ENCODE assay signal across 15 mouse cellular contexts in genomic region chr5:52438946-52439345, GRCm38 (mm10). TPM values are rescaled to one million over a fixed set of nuclear protein-coding genes. Genes with fewer than 3 reads are reported as not detected.
"Had no signal": no experiment of that assay in that cellular context is flagged by ENCODE, and none has a peak within 500 bp of the region (broad histone marks: within the 10 kb centered on the region; RNA-seq: fewer than 3 reads in every experiment).

No protein-coding gene starts in this region.

- H3K4me2 ChIP-seq: kidney, embryonic 15.5 days; limb, embryonic 12.5 days; liver, embryonic 13.5 days; lung, embryonic 15.5 days; midbrain, embryonic 12.5 days; stomach, embryonic 15.5 days had no signal

- H3K9me3 ChIP-seq: liver, embryonic 13.5 days; lung, embryonic 15.5 days; midbrain, embryonic 12.5 days; stomach, embryonic 15.5 days had no signal

- H3K27ac ChIP-seq: kidney, embryonic 15.5 days; limb, embryonic 12.5 days; liver, embryonic 13.5 days; lung, embryonic 15.5 days; macrophage; midbrain, embryonic 12.5 days; stomach, embryonic 15.5 days had no signal

- DNase-seq: kidney, adult 11 months; kidney, postnatal 25 days; liver; liver, embryonic 13.5 days; liver, postnatal 0 days; lung, postnatal 14 days; thymus, adult 18-20 months; thymus, postnatal 14 days had no signal

- H3K27me3 ChIP-seq: kidney, embryonic 15.5 days; limb, embryonic 12.5 days; liver, embryonic 13.5 days; lung, embryonic 15.5 days; megakaryocyte, embryonic 14.5 days; midbrain, embryonic 12.5 days; stomach, embryonic 15.5 days had no signal

- H3K9ac ChIP-seq: kidney, embryonic 15.5 days; limb, embryonic 12.5 days; liver, embryonic 13.5 days; liver, postnatal 0 days; lung, embryonic 15.5 days; midbrain, embryonic 12.5 days; stomach, embryonic 15.5 days had no signal

- ATAC-seq: liver, postnatal 0 days had no signal

- H3K4me1 ChIP-seq: kidney, embryonic 15.5 days; limb, embryonic 12.5 days; liver, embryonic 13.5 days; lung, embryonic 15.5 days; megakaryocyte, embryonic 14.5 days; midbrain, embryonic 12.5 days; stomach, embryonic 15.5 days had no signal

- H3K36me3 ChIP-seq: kidney, embryonic 15.5 days; limb, embryonic 12.5 days; liver, embryonic 13.5 days; lung, embryonic 15.5 days; midbrain, embryonic 12.5 days; stomach, embryonic 15.5 days had no signal

- H3K4me3 ChIP-seq: kidney, embryonic 15.5 days; limb, embryonic 12.5 days; liver, embryonic 13.5 days; lung, embryonic 15.5 days; megakaryocyte, embryonic 14.5 days; midbrain, embryonic 12.5 days; stomach, embryonic 15.5 days had no signal

RNA-seq across cellular contexts. Expression of gene Ccdc149, which starts 32.4 kb away (rescaled TPM):
- polyA plus RNA-seq: macrophage had no signal
